Mouse (Mus musculus): ENCODE measurements around the gene Pllp. TPM values are rescaled to one million over a fixed set of nuclear protein-coding genes. Genes with fewer than 3 reads are reported as not detected.

Pllp gene
- polyA plus RNA-seq, 1 experiment from 2014 or later, result 3.6 TPM

DNA sequence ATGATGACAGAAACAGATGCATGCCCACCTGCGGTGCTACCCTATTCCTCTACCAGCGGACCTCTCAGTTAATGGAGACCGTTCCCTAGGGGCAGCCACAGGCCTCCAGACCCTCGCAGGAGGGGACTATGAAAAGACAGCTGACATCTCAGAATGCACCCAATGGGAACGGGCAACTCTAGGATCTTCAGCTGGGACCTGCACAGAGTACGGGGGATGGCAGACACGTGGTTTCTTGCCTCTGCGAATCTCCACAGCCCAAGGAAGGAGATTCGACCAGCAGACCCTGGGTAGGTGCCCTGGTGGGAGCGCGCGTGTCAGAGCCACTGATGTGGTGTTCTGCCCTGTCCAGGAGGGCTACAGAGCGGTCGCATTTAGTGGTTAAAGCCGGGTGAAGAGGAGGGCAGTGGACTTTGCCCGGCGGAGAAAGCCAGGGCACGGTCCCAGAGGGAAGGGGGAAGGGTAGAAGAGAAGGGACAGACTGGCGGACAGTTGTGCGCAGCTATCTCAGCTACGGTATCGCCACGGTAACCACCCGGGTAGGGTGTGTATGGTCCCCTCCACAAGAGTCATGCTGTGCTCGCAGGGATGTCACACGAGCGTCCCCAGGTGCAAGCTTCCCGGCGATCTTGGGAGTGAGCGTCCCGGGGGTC, 611 bp downstream of the Pllp start:
- H3K4me2 ChIP-seq (ENCODE audit: low read depth, low read length), result peak overlapping the region; percentile 82
- peak overlapping the region; percentile 47; the same call in 1 of the 2 replicates for H3K9ac ChIP-seq (ENCODE audit: low read length)

DNA sequence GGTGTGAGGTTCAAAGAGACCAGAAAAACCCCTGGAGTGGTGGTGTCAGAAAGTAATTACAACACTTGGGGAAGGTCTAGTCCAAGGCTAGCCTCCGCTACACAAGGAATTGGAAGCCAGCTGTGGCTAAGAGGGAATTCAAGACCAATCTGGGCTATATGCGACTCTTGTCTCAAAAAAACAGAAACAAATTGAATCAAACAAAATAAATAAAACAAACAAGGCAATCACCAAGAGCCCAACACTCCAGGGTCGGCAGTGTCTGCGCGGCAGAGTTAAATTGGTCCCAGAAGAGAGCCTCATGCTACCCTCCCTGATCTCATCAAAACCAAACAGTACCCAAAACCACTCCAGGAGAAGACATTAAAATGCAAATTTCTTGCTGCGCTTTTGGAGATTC, 1.4 kb downstream of the Pllp start:
- H3K9ac ChIP-seq (ENCODE audit: low read length), result no peak overlapping the region
- no peak overlapping the region for H3K27ac ChIP-seq (ENCODE audit: low read length)
- WGBS, result 9% methylated on average over 6 of the region's 6 CpGs
- no peak for ATAC-seq (ENCODE audit: low read depth)
- peaks cover 36% of the 10 kb centered on the region for H3K27me3 ChIP-seq (ENCODE audit: control insufficient read depth, insufficient read depth, low read depth, low read length)
- no peak overlapping the region; the same call in 1 of the 2 replicates for H3K4me3 ChIP-seq (ENCODE audit: low read length)
- H3K4me1 ChIP-seq (replicated peaks; ENCODE audit: control insufficient read depth, insufficient read depth, low read length), result peaks cover 12% of the 10 kb centered on the region
- no peaks in the 10 kb centered on the region for H3K9me3 ChIP-seq (ENCODE audit: control insufficient read depth, low read length)
- no peak overlapping the region for H3K4me2 ChIP-seq (ENCODE audit: low read depth, low read length)
- no peaks in the 10 kb centered on the region for H3K36me3 ChIP-seq (ENCODE audit: control insufficient read depth, insufficient read depth, low read length)

More for the DNA sequence above, 611 bp downstream of the Pllp start:
- Histone ChIP-seq H3K4me3 (ENCODE audit: low read length) (peak overlapping the region; percentile 51), H3K9me3 (ENCODE audit: control insufficient read depth, low read length) (no peaks in the 10 kb centered on the region), H3K4me1 (replicated peaks; ENCODE audit: control insufficient read depth, insufficient read depth, low read length) (peaks cover 12% of the 10 kb centered on the region), H3K27ac (ENCODE audit: low read length) (no peak overlapping the region), H3K36me3 (ENCODE audit: control insufficient read depth, insufficient read depth, low read length) (no peaks in the 10 kb centered on the region), H3K27me3 (ENCODE audit: control insufficient read depth, insufficient read depth, low read depth, low read length) (peaks cover 36% of the 10 kb centered on the region)
- under 1% methylated on average over 31 of the region's 31 CpGs for WGBS
- peak; percentile 36; the same call in 1 of the 2 replicates for ATAC-seq (ENCODE audit: low read depth)

DNA sequence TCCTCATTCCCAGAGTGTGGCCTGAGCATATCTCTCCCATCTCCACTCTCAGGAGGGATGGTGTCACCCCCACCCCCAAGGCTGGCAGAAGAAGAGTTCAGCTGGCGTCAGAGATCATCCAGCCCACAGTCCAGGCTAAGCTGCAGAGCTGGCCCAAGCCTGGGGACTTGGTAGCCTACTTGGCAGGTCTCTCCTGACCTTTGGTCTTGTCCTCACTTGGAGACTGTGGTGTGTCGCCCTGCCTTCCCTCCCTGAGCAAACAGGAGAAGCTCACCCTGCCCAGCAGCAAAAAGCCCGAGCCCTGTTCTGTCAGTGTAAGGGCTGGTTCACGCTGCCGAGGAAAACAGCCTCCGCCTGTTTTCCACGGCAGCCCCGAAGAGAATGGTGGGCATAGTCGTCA, 10.1 kb downstream of the Pllp start:
- WGBS, result 41% methylated on average over 9 of the region's 9 CpGs
- Histone ChIP-seq H3K36me3 (ENCODE audit: control insufficient read depth, insufficient read depth, low read length) (no peaks in the 10 kb centered on the region), H3K9ac (ENCODE audit: low read length) (no peak overlapping the region), H3K4me2 (ENCODE audit: low read depth, low read length) (no peak overlapping the region), H3K9me3 (ENCODE audit: control insufficient read depth, low read length) (no peaks in the 10 kb centered on the region), H3K27ac (ENCODE audit: low read length) (no peak overlapping the region), H3K4me1 (replicated peaks; ENCODE audit: control insufficient read depth, insufficient read depth, low read length) (peaks cover 3% of the 10 kb centered on the region; the same call in 1 of the 2 replicates), H3K4me3 (ENCODE audit: low read length) (no peak overlapping the region), H3K27me3 (ENCODE audit: control insufficient read depth, insufficient read depth, low read depth, low read length) (no peaks in the 10 kb centered on the region)
- no peak for ATAC-seq (ENCODE audit: low read depth)

DNA sequence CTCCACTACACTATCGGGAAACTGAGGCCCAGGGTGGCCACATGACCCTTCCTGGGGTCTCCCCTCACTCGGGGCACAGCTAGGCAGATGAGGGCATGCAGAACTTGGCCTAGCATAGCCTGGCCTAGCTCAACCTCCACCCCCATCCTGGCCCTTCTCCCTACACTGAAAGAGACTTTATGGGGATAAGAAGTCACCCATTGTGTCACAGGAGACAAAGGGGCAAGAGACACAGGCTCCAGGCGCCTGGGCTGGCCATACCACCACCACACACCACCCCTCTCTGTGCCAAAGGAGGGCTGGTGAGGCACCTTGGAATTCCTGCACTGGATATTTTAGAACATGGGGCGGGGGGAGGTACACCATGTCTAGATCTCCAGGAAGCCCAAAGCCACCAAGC, 11.8 kb downstream of the Pllp start:
- Histone ChIP-seq H3K9ac (ENCODE audit: low read length) (no peak overlapping the region), H3K4me3 (ENCODE audit: low read length) (no peak overlapping the region), H3K9me3 (ENCODE audit: control insufficient read depth, low read length) (no peaks in the 10 kb centered on the region), H3K27me3 (ENCODE audit: control insufficient read depth, insufficient read depth, low read depth, low read length) (no peaks in the 10 kb centered on the region), H3K4me2 (ENCODE audit: low read depth, low read length) (no peak overlapping the region), H3K27ac (ENCODE audit: low read length) (no peak overlapping the region), H3K36me3 (ENCODE audit: control insufficient read depth, insufficient read depth, low read length) (no peaks in the 10 kb centered on the region), H3K4me1 (replicated peaks; ENCODE audit: control insufficient read depth, insufficient read depth, low read length) (peaks cover 5% of the 10 kb centered on the region)
- WGBS, result 71% methylated on average over 4 of the region's 4 CpGs
- no peak for ATAC-seq (ENCODE audit: low read depth)

DNA sequence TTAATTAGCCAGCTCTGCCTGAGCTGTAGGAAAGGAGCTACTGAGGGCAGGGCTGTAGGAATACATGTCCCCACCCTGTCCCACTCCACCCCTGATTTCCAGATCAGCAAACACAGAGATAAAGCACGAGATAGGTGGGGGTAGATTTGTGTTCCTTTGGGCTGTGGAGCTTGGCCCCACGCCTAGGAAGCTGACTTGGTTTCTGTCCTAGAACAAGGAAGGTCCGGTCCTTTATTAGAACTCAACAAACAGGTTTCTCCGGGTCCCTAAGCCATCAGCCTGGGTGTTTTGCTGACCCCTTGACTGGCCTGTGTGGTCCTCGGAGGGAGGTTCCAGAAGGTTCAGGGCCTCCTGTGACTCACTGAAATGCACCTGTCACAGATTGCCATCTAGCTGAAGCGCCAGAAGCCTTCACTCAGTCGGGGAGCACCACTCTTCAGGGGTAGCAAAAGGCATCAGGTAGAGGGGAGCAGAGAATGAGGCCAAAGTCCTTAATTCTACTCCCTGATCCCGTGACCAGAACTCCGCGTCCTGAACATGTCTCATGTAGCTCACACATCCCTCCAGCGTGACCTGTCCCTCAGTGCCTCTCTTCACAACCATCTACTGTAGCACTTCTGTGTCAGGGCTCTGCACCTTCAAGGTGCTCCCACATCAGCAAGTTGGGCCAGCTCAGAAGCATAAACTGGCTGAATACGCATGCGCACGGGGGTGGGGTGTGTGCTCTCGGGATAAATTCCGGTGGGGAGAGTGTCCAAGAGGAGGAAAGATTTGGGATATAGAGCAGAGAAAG, 13.2 kb downstream of the Pllp start:
- Histone ChIP-seq H3K27ac (ENCODE audit: low read length) (0 out of 2 replicates have a peak overlapping the region, but pooled peaks have one; percentile 14), H3K9ac (ENCODE audit: low read length) (no peak overlapping the region), H3K27me3 (ENCODE audit: control insufficient read depth, insufficient read depth, low read depth, low read length) (no peaks in the 10 kb centered on the region), H3K36me3 (ENCODE audit: control insufficient read depth, insufficient read depth, low read length) (no peaks in the 10 kb centered on the region), H3K4me1 (replicated peaks; ENCODE audit: control insufficient read depth, insufficient read depth, low read length) (peaks cover 15% of the 10 kb centered on the region), H3K4me3 (ENCODE audit: low read length) (no peak overlapping the region), H3K9me3 (ENCODE audit: control insufficient read depth, low read length) (no peaks in the 10 kb centered on the region), H3K4me2 (ENCODE audit: low read depth, low read length) (no peak overlapping the region)
- WGBS, result 61% methylated on average over 16 of the region's 16 CpGs
- ATAC-seq (ENCODE audit: low read depth), result peak; percentile 42

DNA sequence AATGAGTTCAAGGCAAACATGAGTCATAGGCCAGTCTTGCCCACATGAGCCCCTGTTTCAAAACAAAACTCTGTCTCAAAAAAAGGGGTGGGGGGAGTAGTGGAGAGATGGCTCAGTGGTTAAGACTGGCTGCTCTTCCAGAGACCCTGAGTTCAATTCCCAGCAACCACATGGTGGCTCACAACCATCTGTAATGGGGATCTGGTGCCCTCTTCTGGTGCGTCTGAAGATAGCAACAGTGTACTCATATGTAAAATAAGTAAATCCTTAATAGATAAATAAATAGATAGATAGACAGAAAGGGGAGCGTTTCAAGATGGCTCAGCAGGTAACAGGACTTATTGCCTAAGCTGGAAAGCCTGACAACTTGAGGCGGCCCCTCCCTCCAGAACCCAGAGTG, 15.7 kb downstream of the Pllp start:
- WGBS, result 84% methylated on average over 3 of the region's 3 CpGs
- H3K36me3 ChIP-seq (ENCODE audit: control insufficient read depth, insufficient read depth, low read length), result no peaks in the 10 kb centered on the region
- no peaks in the 10 kb centered on the region for H3K9me3 ChIP-seq (ENCODE audit: control insufficient read depth, low read length)
- peaks cover 17% of the 10 kb centered on the region for H3K4me1 ChIP-seq (replicated peaks; ENCODE audit: control insufficient read depth, insufficient read depth, low read length)
- H3K27ac ChIP-seq (ENCODE audit: low read length), result no peak overlapping the region
- H3K4me3 ChIP-seq (ENCODE audit: low read length), result no peak overlapping the region
- H3K9ac ChIP-seq (ENCODE audit: low read length), result no peak overlapping the region
- ATAC-seq (ENCODE audit: low read depth), result no peak
- no peak overlapping the region for H3K4me2 ChIP-seq (ENCODE audit: low read depth, low read length)
- H3K27me3 ChIP-seq (ENCODE audit: control insufficient read depth, insufficient read depth, low read depth, low read length), result no peaks in the 10 kb centered on the region

DNA sequence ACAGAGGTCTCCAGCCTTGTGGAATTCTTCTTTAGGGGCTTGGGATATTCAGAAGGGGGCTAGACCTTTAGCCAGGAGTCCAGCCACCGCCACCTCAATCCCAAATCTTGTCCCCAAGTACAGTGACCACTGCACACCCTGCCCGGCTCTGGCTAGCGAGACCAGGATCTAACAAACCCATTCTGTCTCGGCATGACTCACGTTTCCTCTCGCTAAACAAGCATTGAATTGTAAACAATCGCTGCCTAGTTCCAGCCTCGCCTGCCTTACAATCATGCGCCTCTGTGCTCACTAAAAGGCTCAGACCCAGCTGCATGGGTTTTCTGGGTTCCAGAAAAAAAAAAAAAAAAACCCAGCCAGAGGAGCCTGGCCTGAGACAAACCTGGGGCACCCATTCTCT, 17.5 kb downstream of the Pllp start:
- Histone ChIP-seq H3K4me2 (ENCODE audit: low read depth, low read length) (0 out of 2 replicates have a peak overlapping the region, but pooled peaks have one; percentile 16), H3K4me3 (ENCODE audit: low read length) (no peak overlapping the region), H3K27ac (ENCODE audit: low read length) (peak overlapping the region; percentile 92), H3K4me1 (replicated peaks; ENCODE audit: control insufficient read depth, insufficient read depth, low read length) (peaks cover 17% of the 10 kb centered on the region), H3K36me3 (ENCODE audit: control insufficient read depth, insufficient read depth, low read length) (peaks cover 13% of the 10 kb centered on the region), H3K9ac (ENCODE audit: low read length) (peak overlapping the region; percentile 46; the same call in 1 of the 2 replicates), H3K9me3 (ENCODE audit: control insufficient read depth, low read length) (no peaks in the 10 kb centered on the region), H3K27me3 (ENCODE audit: control insufficient read depth, insufficient read depth, low read depth, low read length) (no peaks in the 10 kb centered on the region)
- peak; percentile 75 for ATAC-seq (ENCODE audit: low read depth)
- WGBS, result 11% methylated on average over 9 of the region's 9 CpGs

DNA sequence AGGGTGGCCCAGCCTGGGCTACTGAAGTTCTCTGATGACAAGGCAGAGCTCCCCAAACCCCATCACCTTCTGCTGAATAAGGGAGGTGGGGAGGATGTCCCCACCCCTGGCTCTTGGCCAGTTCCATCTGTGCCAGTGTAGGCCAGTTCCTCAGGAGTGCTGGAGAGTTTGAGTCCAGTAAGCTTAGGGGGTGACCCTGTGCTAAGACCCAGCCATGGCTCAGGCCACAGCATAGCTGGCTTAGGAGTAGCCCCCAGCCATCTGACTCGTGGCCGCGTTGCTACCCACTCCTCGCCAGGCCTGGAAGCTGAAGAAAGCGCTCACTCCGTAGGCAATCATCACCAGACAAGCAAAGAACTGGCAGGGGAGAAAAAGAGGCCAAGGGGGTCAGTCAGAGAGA, 20.2 kb downstream of the Pllp start:
- Histone ChIP-seq H3K4me2 (ENCODE audit: low read depth, low read length) (no peak overlapping the region), H3K9me3 (ENCODE audit: control insufficient read depth, low read length) (no peaks in the 10 kb centered on the region), H3K9ac (ENCODE audit: low read length) (no peak overlapping the region), H3K4me3 (ENCODE audit: low read length) (no peak overlapping the region), H3K4me1 (replicated peaks; ENCODE audit: control insufficient read depth, insufficient read depth, low read length) (peaks cover 14% of the 10 kb centered on the region), H3K27ac (ENCODE audit: low read length) (no peak overlapping the region), H3K36me3 (ENCODE audit: control insufficient read depth, insufficient read depth, low read length) (peaks cover 38% of the 10 kb centered on the region), H3K27me3 (ENCODE audit: control insufficient read depth, insufficient read depth, low read depth, low read length) (no peaks in the 10 kb centered on the region)
- ATAC-seq (ENCODE audit: low read depth), result no peak
- 93% methylated on average over 6 of the region's 6 CpGs for WGBS

DNA sequence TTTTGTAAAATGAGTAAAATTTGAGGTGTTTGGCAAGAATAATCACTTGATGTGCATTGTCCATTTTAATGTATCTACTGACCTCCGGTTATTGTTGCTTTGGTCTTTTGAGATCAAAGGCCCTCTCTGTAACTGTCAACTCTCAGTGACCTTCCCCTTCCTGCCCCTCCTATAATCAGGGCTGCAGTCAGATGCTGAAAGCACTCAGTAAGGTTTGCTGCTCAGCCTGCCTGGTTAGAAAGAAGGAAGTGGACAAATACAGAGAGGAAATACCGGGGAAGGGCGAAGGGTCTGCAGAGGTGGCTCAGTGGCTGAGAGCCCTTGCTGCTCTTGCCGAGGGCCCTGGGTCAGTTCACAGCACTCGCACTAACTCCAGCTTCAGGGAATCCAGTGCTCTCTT, 21.7 kb downstream of the Pllp start:
- WGBS, result 54% methylated on average over 5 of the region's 5 CpGs
- Histone ChIP-seq H3K4me1 (replicated peaks; ENCODE audit: control insufficient read depth, insufficient read depth, low read length) (peaks cover 13% of the 10 kb centered on the region), H3K4me3 (ENCODE audit: low read length) (no peak overlapping the region), H3K27ac (ENCODE audit: low read length) (peak overlapping the region; percentile 52), H3K4me2 (ENCODE audit: low read depth, low read length) (no peak overlapping the region), H3K27me3 (ENCODE audit: control insufficient read depth, insufficient read depth, low read depth, low read length) (no peaks in the 10 kb centered on the region), H3K9ac (ENCODE audit: low read length) (no peak overlapping the region), H3K9me3 (ENCODE audit: control insufficient read depth, low read length) (no peaks in the 10 kb centered on the region), H3K36me3 (ENCODE audit: control insufficient read depth, insufficient read depth, low read length) (peaks cover 44% of the 10 kb centered on the region)
- ATAC-seq (ENCODE audit: low read depth), result peak; percentile 37; the same call in 1 of the 2 replicates

Measured in lung, embryonic 16.5 days (tissue).